Mouse (Mus musculus) heart, adult 9 months (tissue): ENCODE results near the gene Myb.

Source experiments
- DNase-seq, 2 experiments: peaks; one replicate each; pipeline ENCODE4 v3.0.0; 2022; ENCODE audit warnings: low spot score in 2 of 2

The Myb gene

GRCm38 (mm10) chr10:21128086-21128611 is 32.6 kb downstream of the Myb start:
- DNase-seq, result no peak

- DNase-seq, result no peak
These were observed 42.4 kb downstream of the Myb start for GRCm38 (mm10) chr10:21118341-21118740.

GRCm38 (mm10) chr10:21114459-21114858 is 46.3 kb downstream of the Myb start:
- DNase-seq, result no peak

- DNase-seq, result no peak
These were observed 48.1 kb downstream of the Myb start for GRCm38 (mm10) chr10:21112689-21113088.

- no peak for DNase-seq
These were observed 51.3 kb downstream of the Myb start for GRCm38 (mm10) chr10:21109337-21110056.

- no peak for DNase-seq
These were observed 52.0 kb downstream of the Myb start for GRCm38 (mm10) chr10:21108796-21109195.

- DNase-seq, result no peak
These were observed 52.6 kb downstream of the Myb start for GRCm38 (mm10) chr10:21108182-21108581.

- no peak for DNase-seq
These were observed 55.6 kb downstream of the Myb start for GRCm38 (mm10) chr10:21105206-21105605.

GRCm38 (mm10) chr10:21102689-21103088 is 58.1 kb downstream of the Myb start:
- no peak for DNase-seq

- no peak for DNase-seq
These were observed 58.8 kb downstream of the Myb start for GRCm38 (mm10) chr10:21101948-21102347.

GRCm38 (mm10) chr10:21100646-21101249 is 60.0 kb downstream of the Myb start:
- no peak for DNase-seq

- DNase-seq, result no peak
These were observed 61.3 kb downstream of the Myb start for GRCm38 (mm10) chr10:21099515-21099914.

- DNase-seq, result no peak
These were observed 65.2 kb downstream of the Myb start for GRCm38 (mm10) chr10:21095541-21095940.

- DNase-seq, result no peak
These were observed 65.9 kb downstream of the Myb start for GRCm38 (mm10) chr10:21094896-21095295.

- DNase-seq, result no peak
These were observed 67.5 kb downstream of the Myb start for GRCm38 (mm10) chr10:21093301-21093700.

- no peak for DNase-seq
These were observed 68.1 kb downstream of the Myb start for GRCm38 (mm10) chr10:21092501-21093270.

- no peak for DNase-seq
These were observed 69.7 kb downstream of the Myb start for GRCm38 (mm10) chr10:21090922-21091700.

GRCm38 (mm10) chr10:21089541-21089940 is 71.2 kb downstream of the Myb start:
- no peak for DNase-seq

GRCm38 (mm10) chr10:21087614-21088232 is 73.1 kb downstream of the Myb start:
- no peak for DNase-seq

GRCm38 (mm10) chr10:21085044-21085443 is 75.7 kb downstream of the Myb start:
- no peak for DNase-seq

- DNase-seq, result no peak
These were observed 77.3 kb downstream of the Myb start for GRCm38 (mm10) chr10:21083391-21083918.
